Mouse (Mus musculus): ENCODE results near the gene Sphk2.

DNA sequence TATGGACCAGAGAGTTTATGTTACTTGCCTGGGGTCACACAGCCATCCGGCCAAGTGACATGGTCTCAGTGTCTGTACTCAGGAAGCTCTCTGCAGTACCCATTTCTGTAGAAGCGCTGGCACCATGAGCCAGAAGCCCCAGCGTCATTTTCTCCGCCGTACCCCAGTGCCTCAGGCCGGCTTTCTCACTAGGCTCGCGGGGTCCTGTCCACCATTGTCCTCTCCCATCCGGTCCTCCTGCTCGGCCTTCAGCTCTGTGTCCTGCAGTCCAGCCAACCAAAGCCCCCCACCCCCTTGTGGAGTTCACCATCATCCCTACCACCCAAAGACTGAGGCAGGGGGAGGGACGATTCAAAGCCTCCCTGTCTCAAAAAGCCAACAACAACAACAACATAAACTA is 16.2 kb downstream of the Sphk2 start:
- TF ChIP-seq CTCF (IDR thresholded peaks at IDR 0.05; ENCODE audit: borderline replicate concordance, insufficient read depth, low read depth, low read length) = no peak
- no peak for TF ChIP-seq POLR2A (IDR thresholded peaks at IDR 0.05; ENCODE audit: borderline replicate concordance, insufficient read depth, low read length)
